Mouse (Mus musculus): ENCODE data around the gene Clic1. TPM values are rescaled to one million over a fixed set of nuclear protein-coding genes. Genes with fewer than 3 reads are reported as not detected.

Clic1 gene
- polyA plus RNA-seq, 1 experiment, result 191 TPM

DNA sequence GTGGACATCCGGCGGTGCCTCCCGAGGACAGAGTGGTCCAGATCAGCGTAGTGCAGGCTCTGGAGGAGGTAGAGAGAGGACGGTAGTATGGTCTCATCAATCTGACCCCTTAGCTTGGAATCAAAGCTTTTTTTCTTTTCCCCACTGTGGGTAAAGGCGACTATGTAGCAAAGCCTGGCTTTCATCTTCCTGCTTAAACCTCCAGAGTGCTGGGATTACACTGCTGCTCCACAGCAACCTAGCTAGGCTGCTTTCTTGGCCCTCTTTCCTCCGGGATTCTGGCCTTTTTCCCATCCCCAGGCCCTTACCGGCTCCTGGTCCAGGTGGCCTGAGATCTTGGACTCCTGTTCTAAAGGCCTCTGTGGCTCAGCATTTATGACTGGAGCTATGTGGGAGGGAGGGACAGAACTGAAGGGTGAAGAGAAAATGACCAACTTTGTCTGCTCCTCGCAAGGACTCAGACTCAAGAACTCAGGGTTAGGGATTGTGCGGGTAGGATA is 14.7 kb downstream of the Clic1 start:
- no peak for DNase-seq (ENCODE audit: low spot score)

DNA sequence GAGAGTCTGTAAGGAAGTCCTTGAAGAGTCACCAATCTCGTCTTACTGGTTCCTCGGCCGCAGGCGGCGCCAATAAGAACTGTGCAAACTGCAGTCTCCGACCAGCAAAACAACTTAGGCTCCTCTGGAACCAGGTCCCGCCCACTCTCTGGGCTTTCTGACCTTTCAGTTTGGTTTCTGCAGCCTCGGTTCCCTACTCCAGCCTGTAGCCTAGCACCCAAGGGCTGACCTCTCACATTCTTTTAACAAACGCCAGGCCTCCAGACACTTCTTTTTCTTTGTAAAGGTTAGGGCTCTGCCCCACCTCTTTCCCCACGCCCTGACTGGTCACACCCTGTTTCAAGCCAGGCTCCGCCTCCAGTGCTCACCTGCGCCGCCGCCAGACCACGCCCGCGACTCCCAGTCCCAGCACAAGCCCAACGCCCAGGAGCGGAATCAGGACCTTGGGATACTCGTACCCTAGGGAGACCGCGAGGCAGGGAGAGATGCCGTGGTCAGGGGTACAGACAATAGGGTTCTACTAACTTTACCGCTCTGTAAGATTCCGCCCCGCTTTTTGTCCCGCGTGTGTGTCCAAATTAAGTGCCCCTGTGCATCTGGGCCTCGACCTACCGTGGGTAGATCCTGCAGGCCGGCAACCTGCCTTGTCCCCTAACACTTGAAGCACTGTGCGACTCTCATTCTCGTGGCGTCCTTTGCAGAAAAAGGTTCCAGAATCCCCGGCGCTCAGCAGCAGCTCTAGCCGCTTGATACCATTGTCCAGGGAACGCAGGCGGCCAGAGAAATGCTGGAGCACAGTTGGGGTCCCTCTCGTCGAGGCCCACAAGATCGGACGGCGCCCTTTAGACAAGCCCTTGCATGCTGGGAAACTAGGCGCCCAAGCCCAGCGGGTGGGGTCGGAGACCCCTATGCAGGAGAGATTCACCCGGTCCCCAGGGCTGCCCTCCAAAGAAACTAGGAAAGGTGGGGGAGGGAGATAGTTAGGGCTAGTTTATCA is 15.5 kb downstream of the Clic1 start, which contains the start of gene Ly6g6c:
Gene Ly6g6c, plus strand, starts transcription at position 438 of the 997 bp plus-strand sequence.
- DNase-seq (ENCODE audit: low spot score), result no peak

DNA sequence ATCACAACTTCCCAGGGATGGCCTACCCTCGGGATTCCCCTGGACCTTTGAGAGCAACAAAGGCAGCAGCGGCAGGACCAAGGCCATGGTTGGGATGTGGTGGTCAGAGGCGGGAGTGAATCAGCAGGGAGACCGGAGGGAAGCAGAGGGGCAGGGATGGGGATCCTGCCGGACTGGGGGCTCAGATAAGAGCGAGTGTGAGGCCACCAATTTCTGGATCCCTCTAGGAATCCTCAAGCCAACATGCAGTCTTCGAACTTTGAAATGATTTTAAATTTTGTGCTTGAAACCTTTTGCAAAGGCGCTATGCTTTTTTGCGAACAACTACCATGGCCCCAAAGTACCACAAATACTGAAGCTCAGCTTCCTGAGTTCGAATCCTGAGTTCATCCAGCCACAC is 16.3 kb downstream of the Clic1 start, which contains the start of gene Mpig6b:
Gene Mpig6b, minus strand, starts transcription at position 101 of the 400 bp plus-strand sequence.
- no peak for DNase-seq (ENCODE audit: low spot score)

DNA sequence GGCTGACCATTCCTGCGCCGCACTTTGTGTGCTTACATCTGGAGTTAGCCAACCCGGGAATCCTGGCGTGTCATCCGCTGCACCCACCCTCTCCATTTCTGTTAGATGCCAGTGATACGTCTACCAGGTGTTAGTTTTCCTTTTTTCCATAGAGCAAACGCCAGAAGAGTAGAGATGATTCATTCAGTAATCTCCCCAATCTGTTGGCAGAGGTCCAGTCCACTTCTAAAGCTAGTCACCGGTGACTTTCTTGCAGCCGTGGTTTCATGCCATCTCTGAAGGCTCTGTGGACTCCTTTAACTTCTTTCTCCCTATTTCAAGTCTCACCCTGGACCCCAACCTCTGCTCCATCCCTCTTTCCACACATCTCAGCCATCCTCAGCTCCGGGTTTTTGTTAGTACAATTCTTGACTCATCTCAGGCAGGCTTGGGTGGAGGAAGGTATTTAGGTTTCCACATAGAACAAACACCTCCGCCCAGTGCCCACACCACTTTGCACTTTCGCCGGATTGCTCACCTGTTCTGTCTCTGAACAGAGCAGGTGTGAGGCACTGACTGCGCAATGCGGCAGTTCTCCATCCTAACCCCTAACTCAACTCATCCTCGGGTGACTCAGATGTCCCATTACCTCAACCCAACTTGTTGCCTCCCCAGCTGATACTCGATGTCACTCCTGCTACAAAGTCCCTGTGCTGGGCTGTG is 18.6 kb downstream of the Clic1 start:
- no peak for DNase-seq (ENCODE audit: low spot score)

DNA sequence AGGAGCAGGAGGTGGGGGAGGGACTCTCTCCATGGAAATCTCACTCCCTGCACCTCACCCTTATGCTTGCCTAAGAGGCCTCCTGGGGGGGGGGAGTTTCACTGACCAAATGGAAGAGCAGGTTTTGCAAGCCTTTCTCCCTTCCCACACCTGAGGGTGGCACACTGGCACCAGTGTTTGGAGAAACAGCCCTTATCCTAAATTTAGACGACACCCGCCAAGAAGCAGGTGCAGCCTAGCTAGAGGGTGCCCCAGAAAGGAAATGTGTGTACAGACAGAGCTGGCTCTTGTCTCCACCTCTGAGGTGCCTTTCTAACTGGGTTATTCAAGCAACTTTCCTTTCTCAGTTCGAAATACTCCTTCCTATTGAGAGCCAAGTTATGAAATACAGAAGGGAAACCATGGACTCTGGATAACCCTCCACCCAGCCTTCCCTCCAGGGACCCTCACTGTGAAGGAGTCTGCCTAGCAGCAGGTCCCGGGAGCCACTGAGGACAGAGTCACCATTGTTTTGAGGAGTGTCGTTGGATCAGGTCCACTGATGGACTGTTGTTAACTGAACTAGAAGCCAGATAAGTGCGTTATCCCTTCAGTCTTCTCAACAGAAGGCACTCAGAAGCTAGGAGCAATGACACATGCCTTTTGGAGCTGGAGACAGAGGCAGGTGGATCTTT is 20.9 kb downstream of the Clic1 start:
- DNase-seq (ENCODE audit: low spot score), result no peak

DNA sequence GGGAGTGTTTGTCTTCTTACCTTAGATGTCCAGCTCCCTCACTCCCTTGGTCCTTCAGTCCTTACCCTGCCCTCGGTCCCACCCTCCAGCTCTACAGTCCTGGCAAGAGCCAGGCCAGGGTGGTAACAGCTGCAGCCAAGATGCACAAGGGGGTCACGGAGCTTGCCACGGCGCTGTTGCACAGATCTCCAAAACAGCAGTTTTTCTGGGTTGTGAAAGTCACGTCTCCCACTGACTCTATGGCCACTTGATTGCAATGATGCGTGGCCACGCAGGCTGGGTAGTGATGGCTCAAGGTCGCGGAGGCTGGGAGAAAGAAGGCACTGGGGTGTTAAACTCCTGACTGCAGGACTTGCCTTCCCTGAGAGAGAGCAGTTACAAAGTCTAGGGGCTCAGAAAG is 21.7 kb downstream of the Clic1 start:
- no peak for DNase-seq (ENCODE audit: low spot score)

DNA sequence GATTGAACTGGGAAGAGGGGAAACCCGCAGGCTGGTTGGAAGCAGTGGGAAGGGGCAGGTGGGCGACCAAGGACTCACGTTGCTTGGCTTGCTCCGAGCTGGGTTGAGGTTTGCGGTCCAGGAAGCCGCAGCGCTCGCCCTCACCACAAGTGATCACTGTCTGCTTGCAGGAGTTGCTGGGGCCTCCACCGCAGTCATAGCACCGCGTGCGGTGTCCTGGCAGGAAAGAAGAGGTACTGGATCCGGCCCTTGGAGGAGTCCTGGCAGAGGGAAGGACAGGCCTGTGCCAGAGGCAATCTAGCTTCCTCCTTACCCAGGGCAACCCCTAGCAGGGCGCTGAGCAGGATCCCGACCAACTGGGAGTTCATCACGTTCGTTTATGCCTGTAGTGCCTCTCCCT is 24.3 kb downstream of the Clic1 start:
- DNase-seq (ENCODE audit: low spot score), result no peak

DNA sequence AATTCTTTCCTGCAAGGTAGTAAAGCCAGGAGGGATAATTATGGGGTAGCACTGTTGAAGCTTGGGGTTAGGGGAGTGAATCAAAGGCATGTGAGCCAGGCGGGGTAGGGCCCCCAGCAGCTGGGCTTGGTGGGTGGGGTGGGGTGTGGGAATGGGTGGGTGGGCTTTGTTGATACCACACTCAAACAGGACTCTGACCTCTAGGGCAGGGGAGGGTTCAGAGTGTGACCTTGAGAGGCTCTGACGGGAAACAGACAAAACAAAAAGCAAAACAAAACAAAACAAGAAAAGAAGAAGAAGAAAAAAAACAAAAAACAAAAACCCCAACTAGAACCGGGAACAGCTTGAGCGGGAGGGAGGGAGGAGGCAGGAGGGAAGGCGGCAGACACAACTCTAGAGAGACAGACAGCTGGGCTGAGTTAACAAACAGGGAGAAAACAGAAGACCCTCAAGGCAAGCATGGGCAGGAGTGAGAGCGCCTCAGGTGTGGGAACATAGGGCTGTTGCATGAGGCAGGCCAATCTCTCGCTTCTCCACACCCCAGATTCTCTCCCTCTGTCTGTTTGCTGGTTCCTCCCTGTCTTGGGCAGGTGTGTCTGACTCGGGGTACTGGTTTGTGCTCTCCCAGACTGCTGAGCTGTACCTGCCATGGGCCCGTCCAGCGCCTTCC is 26.9 kb downstream of the Clic1 start, which contains the start of gene Ly6g6e:
Gene Ly6g6e, plus strand, starts transcription at position 396 of the 670 bp plus-strand sequence.
- no peak for DNase-seq (ENCODE audit: low spot score)

DNA sequence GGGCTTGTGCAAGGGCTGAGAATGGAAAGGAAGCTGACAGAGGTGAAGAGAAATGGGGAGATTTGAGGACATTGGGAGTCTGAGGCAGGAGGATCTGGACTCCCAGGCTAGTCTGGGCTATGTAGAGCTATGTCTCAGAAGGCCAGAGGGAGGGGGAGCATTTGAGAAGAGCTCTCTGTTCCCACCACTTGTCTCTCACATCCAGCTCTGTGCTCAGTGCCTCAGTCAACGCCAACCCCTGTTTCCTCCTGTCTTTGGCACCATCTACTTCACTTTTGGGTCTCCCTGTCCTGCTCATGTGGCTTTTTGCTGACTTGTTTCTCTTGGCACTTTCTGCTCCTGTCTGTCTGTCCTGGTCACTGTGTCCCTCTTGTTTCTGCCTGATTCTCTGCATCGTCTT is 27.5 kb downstream of the Clic1 start:
- DNase-seq (ENCODE audit: low spot score), result no peak

DNA sequence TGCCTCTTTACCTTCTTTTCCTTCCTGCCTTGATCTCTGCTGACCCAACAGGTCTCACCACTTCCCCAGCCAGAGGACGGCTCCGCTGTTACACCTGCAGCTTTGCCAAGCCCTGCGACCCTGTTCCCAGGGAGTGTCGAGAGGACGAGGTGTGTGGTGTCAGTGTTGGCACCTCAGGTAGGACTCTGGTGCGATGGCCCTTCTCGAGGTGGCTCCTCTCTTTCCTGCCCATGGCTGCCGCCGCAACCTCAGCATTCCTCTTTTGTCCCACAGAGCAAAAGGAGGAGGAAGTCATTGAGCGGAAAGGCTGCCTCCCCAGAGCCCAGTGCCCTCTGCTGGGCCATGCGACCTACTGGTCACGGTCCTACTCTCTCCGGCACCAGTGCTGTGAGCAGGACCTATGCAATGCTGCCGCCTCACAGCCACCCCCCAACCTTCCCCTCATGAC is 28.0 kb downstream of the Clic1 start, which contains the start of gene Ly6g6d:
Gene Ly6g6d, minus strand, starts transcription at position 280 of the 448 bp plus-strand sequence.
- peak; percentile 45 for DNase-seq (ENCODE audit: low spot score)

DNA sequence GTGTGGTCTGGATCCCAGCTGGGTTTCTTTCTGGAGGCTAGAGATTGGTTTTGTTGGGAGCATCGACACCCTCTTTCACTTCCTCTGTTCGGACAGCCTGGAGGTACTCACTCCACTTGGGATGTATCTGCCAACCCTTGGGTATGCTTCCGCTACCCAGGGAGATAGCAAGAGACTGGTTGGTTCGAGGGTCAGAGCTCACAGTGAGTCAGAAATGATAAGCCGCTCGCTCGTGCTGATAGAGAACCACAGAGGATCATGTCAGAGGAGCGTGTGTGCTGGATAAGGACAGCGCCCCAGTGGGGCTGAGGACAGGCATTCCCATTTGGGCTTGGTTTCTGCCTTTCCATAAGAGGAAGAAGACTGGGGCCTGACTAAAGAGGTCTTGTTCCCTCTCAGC is 30.0 kb downstream of the Clic1 start:
- DNase-seq (ENCODE audit: low spot score), result no peak

DNA sequence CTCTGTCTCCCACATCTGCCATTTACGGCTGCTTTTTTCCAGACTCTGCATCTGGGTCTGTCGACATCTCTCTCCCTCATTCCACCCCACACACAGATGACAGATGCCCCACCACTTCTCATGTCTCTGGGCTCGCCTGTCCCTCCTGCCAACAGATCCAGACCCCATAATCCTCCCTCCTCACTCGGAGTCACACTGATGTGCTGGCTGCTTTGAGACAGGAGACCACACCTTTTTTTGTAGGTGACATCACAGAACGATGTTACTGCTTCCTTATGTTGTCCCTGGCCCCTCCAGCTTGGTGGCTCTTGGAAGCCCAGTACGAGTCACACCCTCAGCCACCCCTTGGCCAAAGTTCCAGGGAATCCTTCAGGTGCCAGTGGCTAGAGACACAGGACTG is 30.5 kb downstream of the Clic1 start:
- no peak for DNase-seq (ENCODE audit: low spot score)

DNA sequence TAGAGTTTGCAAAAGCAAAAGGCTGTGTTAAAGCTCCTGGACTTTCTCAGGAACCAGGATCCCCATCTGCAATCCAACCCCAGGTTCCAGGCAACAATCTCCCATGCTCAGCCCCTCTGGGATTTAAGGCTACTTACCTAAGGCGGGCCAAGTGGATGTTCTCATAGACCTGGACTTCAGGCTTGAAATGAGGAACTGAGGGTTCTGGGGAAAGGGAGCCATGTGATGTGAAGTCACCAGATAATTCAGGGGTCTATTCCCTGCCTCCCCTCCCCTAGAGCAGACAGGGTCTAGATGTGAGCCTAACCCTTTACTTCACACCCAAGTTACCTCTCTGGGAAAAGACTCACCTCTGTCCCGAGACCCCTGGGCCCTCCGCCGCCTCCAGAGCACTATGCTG is 30.9 kb downstream of the Clic1 start:
- DNase-seq (ENCODE audit: low spot score), result no peak

DNA sequence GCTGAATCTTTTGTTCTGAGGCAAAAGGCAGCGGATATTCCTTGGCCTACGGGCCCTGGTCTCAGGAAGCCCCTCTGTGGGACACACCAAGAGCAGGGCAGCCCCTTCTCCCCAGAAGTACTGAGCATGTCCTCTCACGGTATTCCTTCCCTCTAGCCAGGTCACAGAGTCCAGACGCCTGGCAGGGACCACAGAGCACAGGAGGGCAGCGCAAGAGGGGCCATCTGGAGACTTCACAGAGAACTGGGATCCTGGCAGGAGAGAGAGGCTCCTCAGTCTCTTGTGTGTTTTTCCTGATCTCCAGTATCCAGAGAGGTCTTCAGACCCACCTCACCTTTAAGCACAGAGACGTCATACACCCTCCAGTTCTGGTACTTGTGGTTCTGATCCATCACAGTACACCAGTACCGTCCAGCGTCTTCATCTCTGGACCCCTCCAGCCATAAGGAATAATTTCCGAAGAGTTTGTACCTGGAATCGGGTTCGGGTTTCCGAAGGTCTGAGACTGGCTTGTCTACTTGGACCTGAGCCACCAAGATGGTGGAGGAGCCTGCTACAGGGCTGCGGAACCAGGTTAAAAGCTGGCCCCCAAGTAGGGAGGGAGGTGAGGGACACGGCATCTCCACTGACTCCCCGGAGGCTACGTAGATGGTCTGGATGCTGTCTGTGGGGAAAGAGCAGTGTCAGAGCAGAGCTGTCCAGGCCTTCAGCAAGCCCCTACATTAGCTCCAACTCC is 33.2 kb downstream of the Clic1 start:
- DNase-seq (ENCODE audit: low spot score), result no peak

DNA sequence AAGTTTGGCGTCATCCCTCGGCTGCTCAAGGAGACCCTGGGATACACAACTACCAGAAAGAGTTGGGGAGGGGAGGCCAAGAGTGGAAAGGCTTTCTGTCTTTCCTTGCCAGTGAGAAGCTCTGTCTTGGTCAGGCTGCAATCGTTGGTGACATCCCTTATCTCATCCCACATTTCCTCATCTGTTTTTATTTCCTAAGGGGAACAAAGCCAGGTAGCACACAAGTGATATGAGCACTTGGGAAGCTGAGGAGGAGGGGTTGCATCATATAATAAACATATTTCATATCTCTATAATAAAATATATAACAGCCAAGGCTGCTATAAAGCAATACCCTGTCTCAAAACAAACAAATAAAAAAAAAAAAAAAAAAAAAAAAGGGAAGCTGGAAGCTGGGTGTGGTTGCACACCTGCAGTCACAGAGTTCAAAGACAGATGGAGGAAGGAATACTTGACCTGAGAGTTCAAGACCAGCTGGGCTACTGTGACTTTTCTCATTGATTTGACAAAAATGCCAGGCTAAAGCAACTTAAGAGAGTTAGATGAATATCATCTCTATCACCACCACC is 34.2 kb downstream of the Clic1 start:
- no peak for DNase-seq (ENCODE audit: low spot score)

DNA sequence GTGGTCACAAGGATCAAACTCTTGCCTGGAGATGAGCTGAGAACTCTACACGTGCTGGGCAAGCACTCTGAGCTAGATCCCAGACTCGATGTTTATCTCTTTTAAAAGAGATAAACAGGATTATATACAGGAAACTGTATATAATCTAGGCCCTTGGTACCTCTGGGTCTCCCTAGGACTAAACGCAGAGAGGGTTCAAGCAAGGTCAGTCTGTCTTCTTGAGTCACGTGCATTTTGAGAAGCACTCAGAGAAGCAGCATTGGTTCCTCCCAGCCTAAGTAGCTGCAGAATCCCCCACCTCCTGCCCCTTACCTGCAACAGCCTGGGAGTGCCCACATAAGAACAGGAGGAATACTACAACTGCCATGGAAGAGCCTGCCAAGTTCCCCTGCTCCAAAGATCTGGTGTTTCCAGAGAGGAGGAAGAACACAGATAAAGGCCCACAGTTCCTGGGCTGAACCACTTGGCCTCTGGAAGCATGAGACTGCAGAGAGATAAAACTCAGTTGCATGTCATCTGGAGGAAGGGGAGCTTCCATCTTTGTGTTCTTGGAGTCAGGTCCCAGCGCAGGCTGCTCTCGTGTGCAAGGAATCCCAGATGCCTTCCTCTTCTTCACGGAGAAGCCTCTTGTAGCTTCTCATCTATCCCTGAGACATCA is 35.6 kb downstream of the Clic1 start, which contains the start of gene Ly6g6f:
Gene Ly6g6f, minus strand, starts transcription at position 403 of the 658 bp plus-strand sequence.
- no peak for DNase-seq (ENCODE audit: low spot score)

DNA sequence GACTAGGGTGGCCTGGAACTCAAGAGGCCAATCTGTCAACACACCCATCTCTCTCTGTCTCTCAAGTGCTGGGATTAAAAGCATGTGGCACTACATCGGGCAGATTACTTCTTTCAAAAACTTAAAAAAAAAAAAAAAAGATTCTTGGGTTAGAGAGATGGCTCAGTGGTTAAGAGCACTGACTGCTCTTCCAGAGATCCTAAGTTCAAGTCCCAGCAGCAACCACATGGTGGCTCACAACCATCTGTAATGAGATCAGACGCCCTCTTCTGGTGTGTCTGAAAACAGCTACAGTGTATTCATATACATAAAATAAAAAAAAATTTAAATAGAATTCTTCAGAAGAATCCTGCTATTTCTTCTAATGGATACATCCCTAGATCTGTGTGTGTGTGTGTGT is 38.4 kb downstream of the Clic1 start:
- no peak for DNase-seq (ENCODE audit: low spot score)

DNA sequence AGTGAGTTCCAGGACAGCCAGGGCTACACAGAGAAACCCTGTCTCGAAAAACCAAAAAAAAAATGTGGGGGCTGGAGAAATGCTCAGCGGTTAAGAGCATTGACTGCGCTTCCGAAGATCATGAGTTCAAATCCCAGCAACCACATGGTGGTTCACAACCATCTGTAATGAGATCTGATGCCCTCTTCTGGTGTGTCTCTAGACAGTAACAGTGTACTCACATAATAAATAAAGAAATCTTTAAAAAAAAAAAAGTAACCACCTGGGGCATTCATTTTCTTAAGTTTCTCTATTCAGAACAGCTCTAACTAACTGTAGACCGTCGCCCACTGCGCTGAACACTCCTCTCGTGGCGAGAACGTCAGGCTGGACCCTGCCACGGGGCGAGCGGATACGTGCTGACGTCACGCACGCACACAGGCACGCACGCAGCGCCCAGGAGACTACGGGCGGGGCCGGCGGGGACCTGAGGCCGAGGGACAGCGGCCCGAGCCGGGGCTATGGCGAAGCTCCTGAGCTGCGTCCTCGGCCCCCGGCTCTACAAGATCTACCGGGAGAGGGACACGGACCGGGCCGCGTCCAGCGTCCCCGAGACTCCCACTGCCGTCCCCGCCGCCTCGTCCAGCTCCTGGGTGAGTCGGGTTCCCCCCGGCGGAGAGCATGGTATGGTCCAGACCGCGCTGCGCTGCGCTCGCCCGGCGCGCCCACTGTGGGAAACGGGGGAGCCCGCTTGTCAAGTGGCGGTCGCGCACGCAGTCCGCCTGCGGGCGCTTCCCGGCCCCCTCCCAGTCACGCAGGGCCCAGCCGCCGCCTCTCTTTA is 39.3 kb downstream of the Clic1 start, which contains the start of gene Abhd16a:
Gene Abhd16a, plus strand, starts transcription at position 439 of the 820 bp plus-strand sequence.
- peak; percentile 91 for DNase-seq (ENCODE audit: low spot score)
